Mouse (Mus musculus) embryonic fibroblast, embryonic 13.5 days (primary cell): ENCODE data around the gene Sirt4.

ENCODE experiments used
- CTCF ChIP-seq: IDR thresholded peaks from 2 replicates; pipeline ENCODE4 v1.5.1; 2011; ENCODE audit warnings: mild to moderate bottlenecking, control low read depth, low read length, moderate library complexity, borderline replicate concordance; ENCODE audit not compliant: insufficient read depth
- POLR2A ChIP-seq: IDR thresholded peaks from 2 replicates; pipeline ENCODE4 v1.6.1; 2011; ENCODE audit warnings: low read depth, mild to moderate bottlenecking, control low read depth, low read length, moderate library complexity

DNA sequence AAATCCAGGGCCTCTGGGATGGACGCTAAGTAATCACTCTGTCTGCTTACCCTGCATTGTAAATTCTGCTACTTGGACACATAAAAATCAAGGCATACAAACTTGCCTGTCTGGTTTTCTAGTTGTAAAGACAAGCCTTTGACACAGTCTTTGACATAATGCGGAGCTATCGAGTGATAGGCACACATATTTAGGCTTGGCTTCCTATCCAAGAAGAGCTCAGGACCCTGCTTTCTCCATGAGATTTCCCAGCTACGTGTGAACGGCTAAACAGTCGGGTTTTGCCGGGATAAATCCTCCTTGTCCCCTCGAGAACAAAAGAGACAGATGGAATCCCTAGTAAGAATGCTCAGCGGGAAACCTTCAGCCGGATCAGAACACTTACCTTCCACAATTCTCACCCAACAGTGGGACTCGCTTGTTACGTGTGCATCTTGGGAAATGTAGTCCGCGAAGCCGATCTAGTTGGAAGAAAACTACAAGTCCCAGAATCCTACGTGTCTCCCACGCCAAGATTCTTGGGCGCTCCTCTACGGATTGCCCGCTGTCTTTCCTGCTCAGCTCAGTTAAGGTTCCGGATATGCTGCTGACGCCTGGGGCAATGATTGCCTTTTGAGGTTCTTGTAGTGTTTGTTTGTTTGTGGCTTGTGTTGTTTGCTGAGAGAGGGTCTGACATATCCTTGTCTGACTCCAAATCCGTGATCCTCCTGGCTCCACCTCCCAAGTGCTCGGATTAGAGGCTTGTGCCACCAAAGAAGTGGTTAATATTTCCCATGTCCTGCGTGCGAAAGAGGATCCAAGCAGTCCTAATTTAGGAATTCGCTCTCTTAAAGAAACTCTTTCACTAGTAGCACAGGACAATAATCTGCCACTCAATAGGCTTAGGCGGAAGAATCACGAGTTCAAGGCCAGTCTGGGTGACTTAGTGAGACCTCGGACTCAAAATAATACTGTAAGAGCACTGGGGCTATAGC is at the start of gene Sirt4:
- TF ChIP-seq POLR2A (peak; percentile 82), CTCF (no peak)
